Mouse (Mus musculus): ENCODE measurements at regions not wholly inside any gene's neighbourhood (a gene's known extent, or its start where the extent isn't known, plus 50 kb on each side); places are given as distances from the start of the nearest gene placed in this dataset.

Small RNA genes lying in the stretch of these regions (microRNA-seq; reads per million reads assigned to microRNA genes)
- 0 reads per million in 2 experiments for gene Mir6379

Data from left cerebral cortex, postnatal 14 days (tissue).